Mouse (Mus musculus) intestine, postnatal 0 days (tissue): ENCODE measurements around the gene St6galnac4. TPM values are rescaled to one million over a fixed set of nuclear protein-coding genes. Genes with fewer than 3 reads are reported as not detected.
A peak's percentile ranks its signal among the peaks of the same experiment; 100 is the strongest.

Source experiments
- ATAC-seq: fragments of 200-750 bp; cut with Nextera tagmentation; 2 replicates; pipeline ENCODE4 v1.8.0; 2017; ENCODE audit warnings: mild to moderate bottlenecking, moderate TSS enrichment, moderate library complexity
- H3K27ac ChIP-seq: fragments of 300-500 bp; sonication (generic); 2 replicates; pipeline ENCODE4 v1.5.1; 2014; ENCODE audit warnings: mild to moderate bottlenecking, low read depth, low read length, moderate library complexity
- H3K27me3 ChIP-seq: fragments of 300-500 bp; sonication (generic); replicated peaks from 2 replicates; pipeline ENCODE4 v1.6.1; 2014; ENCODE audit warnings: low read length, mixed read lengths; ENCODE audit not compliant: control insufficient read depth, insufficient read depth
- H3K36me3 ChIP-seq: fragments of 300-500 bp; sonication (generic); 2 replicates; pipeline ENCODE4 v1.6.1; 2014; ENCODE audit warnings: mild to moderate bottlenecking, moderate library complexity; ENCODE audit not compliant: control insufficient read depth, insufficient read depth
- H3K4me1 ChIP-seq: fragments of 300-500 bp; sonication (generic); replicated peaks from 2 replicates; pipeline ENCODE4 v1.6.1; 2014; ENCODE audit warnings: antibody characterized with exemption, low read length, mixed read lengths; ENCODE audit not compliant: control insufficient read depth, insufficient read depth
- H3K4me2 ChIP-seq: fragments of 300-500 bp; sonication (generic); replicated peaks from 2 replicates; pipeline ENCODE4 v1.6.1; 2014; ENCODE audit warnings: low read depth, mild to moderate bottlenecking, moderate library complexity
- H3K4me3 ChIP-seq: fragments of 300-500 bp; sonication (generic); 2 replicates; pipeline ENCODE4 v1.5.1; 2014; ENCODE audit warnings: low read depth, low read length
- H3K9ac ChIP-seq: fragments of 300-500 bp; sonication (generic); 2 replicates; pipeline ENCODE4 v1.6.1; 2014; ENCODE audit warnings: mild to moderate bottlenecking, low read depth, low read length
- H3K9me3 ChIP-seq: fragments of 300-500 bp; sonication (generic); 2 replicates; pipeline ENCODE4 v1.6.1; 2016; ENCODE audit warnings: mixed run types; ENCODE audit not compliant: control insufficient read depth
- CTCF ChIP-seq: sonication (generic); IDR thresholded peaks from 2 replicates; pipeline ENCODE4 v1.5.1; 2016; ENCODE audit warnings: low read depth, mild to moderate bottlenecking, control low read depth, antibody characterized with exemption, moderate library complexity
- WGBS: fragments of 180-500 bp; shearing (Covaris S2); extraction: QIAGEN DNeasy Blood & Tissue Kit; methylation state at CpG from one replicate; pipeline ENCODE4 v1.1.7; 2014; 5-methylcytosine and 5-hydroxymethylcytosine counted together
- polyA plus RNA-seq: library from polyadenylated mRNA; unstranded; fragments of >200 nt; fragmentation: Nextera tagmentation; extraction: Ambion mirVana; gene quantifications from 2 replicates; pipeline ENCODE4 v1.2.1, GENCODE M21; 2015

Gene St6galnac4
- polyA plus RNA-seq, 1 experiment from 2014 or later, result 6.6 TPM

- 0 out of 2 replicates have a peak, but pooled peaks have one; percentile 6 for ATAC-seq
- peak overlapping the region; percentile 28; the same call in 1 of the 2 replicates for H3K27ac ChIP-seq
- H3K27me3 ChIP-seq, result peaks cover 7% of the 10 kb centered on the region; the same call in 1 of the 2 replicates
- H3K9ac ChIP-seq, result no peak overlapping the region
- peak overlapping the region; percentile 90 for H3K4me2 ChIP-seq
- H3K9me3 ChIP-seq, result no peaks in the 10 kb centered on the region
- 11% methylated on average over 25 of the region's 25 CpGs for WGBS
- H3K36me3 ChIP-seq, result no peaks in the 10 kb centered on the region
- TF ChIP-seq CTCF, result peak; percentile 21; the same call in 1 of the 2 replicates
- peaks cover 6% of the 10 kb centered on the region; the same call in 1 of the 2 replicates for H3K4me1 ChIP-seq
- H3K4me3 ChIP-seq, result peak overlapping the region; percentile 65
Measured at GRCm38 (mm10) chr2:32608141-32608777, 21.4 kb downstream of the St6galnac4 start.

GRCm38 (mm10) chr2:32608778-32609435, 22.0 kb downstream of the St6galnac4 start:
- Histone ChIP-seq H3K27me3 (peaks cover 7% of the 10 kb centered on the region; the same call in 1 of the 2 replicates), H3K4me2 (peak overlapping the region; percentile 90), H3K4me1 (peaks cover 6% of the 10 kb centered on the region; the same call in 1 of the 2 replicates), H3K27ac (peak overlapping the region; percentile 23; the same call in 1 of the 2 replicates), H3K9ac (no peak overlapping the region), H3K36me3 (no peaks in the 10 kb centered on the region), H3K4me3 (peak overlapping the region; percentile 65; the same call in 1 of the 2 replicates), H3K9me3 (no peaks in the 10 kb centered on the region)
- ATAC-seq, result no peak
- TF ChIP-seq CTCF, result no peak
- 62% methylated on average over 18 of the region's 18 CpGs for WGBS

- H3K4me3 ChIP-seq, result peak overlapping the region; percentile 27
- WGBS, result 12% methylated on average over 23 of the region's 23 CpGs
- H3K36me3 ChIP-seq, result no peaks in the 10 kb centered on the region
- peaks cover 7% of the 10 kb centered on the region; the same call in 1 of the 2 replicates for H3K27me3 ChIP-seq
- H3K27ac ChIP-seq, result no peak overlapping the region; the same call in 1 of the 2 replicates
- no peak for ATAC-seq
- TF ChIP-seq CTCF, result peak; percentile 67
- peaks cover 6% of the 10 kb centered on the region; the same call in 1 of the 2 replicates for H3K4me1 ChIP-seq
- no peaks in the 10 kb centered on the region for H3K9me3 ChIP-seq
- H3K9ac ChIP-seq, result 0 out of 2 replicates have a peak overlapping the region, but pooled peaks have one; percentile 22
- H3K4me2 ChIP-seq, result peak overlapping the region; percentile 64
Measured at GRCm38 (mm10) chr2:32610610-32611229, 23.8 kb downstream of the St6galnac4 start.

GRCm38 (mm10) chr2:32612274-32612673, 25.4 kb downstream of the St6galnac4 start:
- no peak overlapping the region for H3K9ac ChIP-seq
- 66% methylated on average over 26 of the region's 26 CpGs for WGBS
- no peak for TF ChIP-seq CTCF
- no peaks in the 10 kb centered on the region for H3K36me3 ChIP-seq
- peaks cover 7% of the 10 kb centered on the region; the same call in 1 of the 2 replicates for H3K27me3 ChIP-seq
- no peaks in the 10 kb centered on the region for H3K9me3 ChIP-seq
- H3K4me3 ChIP-seq, result no peak overlapping the region
- peak; percentile 31; the same call in 1 of the 2 replicates for ATAC-seq
- peaks cover 6% of the 10 kb centered on the region; the same call in 1 of the 2 replicates for H3K4me1 ChIP-seq
- H3K27ac ChIP-seq, result no peak overlapping the region
- no peak overlapping the region for H3K4me2 ChIP-seq

- no peak for TF ChIP-seq CTCF
- Histone ChIP-seq H3K9ac (no peak overlapping the region), H3K4me1 (0 out of 2 replicates have a peak, but pooled peaks cover 8% of the 10 kb centered on the region), H3K4me3 (no peak overlapping the region), H3K9me3 (no peaks in the 10 kb centered on the region), H3K27ac (no peak overlapping the region), H3K4me2 (no peak overlapping the region), H3K27me3 (no peaks in the 10 kb centered on the region), H3K36me3 (peaks cover 6% of the 10 kb centered on the region; the same call in 1 of the 2 replicates)
- no peak for ATAC-seq
- 97% methylated on average over 1 of the region's 1 CpGs for WGBS
Measured at GRCm38 (mm10) chr2:32617109-32617508, 30.2 kb downstream of the St6galnac4 start.

- H3K36me3 ChIP-seq, result peaks cover 6% of the 10 kb centered on the region; the same call in 1 of the 2 replicates
- WGBS, result 97% methylated on average over 4 of the region's 4 CpGs
Measured at GRCm38 (mm10) chr2:32617601-32618000, 30.7 kb downstream of the St6galnac4 start.

More at GRCm38 (mm10) chr2:32617601-32618000, 30.7 kb downstream of the St6galnac4 start:
- Histone ChIP-seq H3K4me2 (no peak overlapping the region), H3K27ac (no peak overlapping the region), H3K9ac (no peak overlapping the region), H3K4me1 (0 out of 2 replicates have a peak, but pooled peaks cover 8% of the 10 kb centered on the region), H3K4me3 (no peak overlapping the region), H3K27me3 (no peaks in the 10 kb centered on the region), H3K9me3 (no peaks in the 10 kb centered on the region)
- no peak for ATAC-seq
- peak; percentile 58 for TF ChIP-seq CTCF
